Mouse (Mus musculus) ovary, postnatal 10 days (tissue): ENCODE results near the gene Zfp940.
A peak's percentile ranks its signal among the peaks of the same experiment; 100 is the strongest.
"Not testable (repeated sequence)": the region's sequence is repeated elsewhere in the genome, so short reads cannot be mapped to it uniquely, and the experiment has no call there.

ENCODE experiments used
- DNase-seq: peaks from one replicate; pipeline ENCODE4 v3.0.0; 2022; ENCODE audit warnings: low spot score

Gene Zfp940

GRCm38 (mm10) chr7:29853219-29853842, at the start of gene Zfp940:
Gene Zfp940, minus strand, starts transcription at chr7:29853669.
- DNase-seq: peak; percentile 39

DNA sequence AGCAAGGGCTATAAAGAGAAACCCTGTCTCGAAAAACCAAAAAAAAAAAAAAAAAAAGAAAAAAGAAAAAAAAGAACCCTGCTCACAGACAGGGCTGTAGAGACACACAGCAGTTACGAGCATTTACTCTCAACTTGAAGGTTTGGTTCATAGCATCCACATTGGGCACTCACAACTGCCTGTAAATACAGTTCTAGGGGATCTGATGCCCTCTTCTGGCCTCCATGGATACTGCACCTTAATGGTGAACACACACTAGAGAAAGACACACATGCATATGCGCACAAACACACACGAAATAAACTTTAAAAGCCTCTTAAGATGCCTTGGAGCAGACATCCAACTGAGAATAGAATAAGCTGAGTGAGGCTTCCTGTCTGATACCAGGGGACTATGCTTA, 44.9 kb upstream of the Zfp940 start:
- no peak for DNase-seq

GRCm38 (mm10) chr7:29892756-29893155, 39.3 kb upstream of the Zfp940 start:
- no peak for DNase-seq

DNA sequence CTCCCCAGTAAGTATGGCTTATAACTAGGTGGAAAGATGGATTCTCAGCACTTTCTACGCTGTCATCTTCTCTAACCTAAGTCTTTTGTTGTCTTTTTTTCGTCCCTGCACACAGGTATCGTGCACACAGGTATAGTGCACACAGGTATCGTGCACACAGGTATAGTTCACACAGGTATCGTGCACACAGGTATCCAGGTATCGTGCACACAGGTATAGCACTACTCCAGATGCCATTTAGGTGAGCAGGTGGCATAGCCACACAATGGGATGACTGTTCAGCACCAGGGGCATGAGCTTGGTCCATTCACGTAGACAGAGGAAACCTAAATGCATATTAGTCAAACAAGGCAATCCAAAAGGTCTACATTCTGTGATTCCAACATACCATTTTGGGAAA, 37.0 kb upstream of the Zfp940 start:
- DNase-seq: no peak

DNA sequence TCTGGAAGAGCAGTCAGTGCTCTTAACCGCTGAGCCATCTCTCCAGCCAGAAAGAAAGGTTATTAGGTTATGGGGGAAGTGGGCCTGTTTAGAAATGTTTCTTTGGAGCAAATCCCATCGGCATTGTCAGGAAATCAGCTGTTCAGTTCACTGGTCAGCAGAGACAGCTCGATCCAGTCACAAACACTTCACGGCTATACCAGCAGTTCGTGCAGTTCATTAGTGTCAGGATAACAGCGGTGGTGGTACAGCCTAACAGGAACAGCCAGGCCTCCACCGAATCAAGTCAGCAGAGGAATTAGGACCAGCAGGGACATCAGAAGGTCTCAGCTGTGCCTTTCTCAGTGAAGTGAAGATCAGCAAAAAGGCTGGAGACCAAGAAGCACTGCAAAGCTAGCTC, 27.4 kb upstream of the Zfp940 start:
- DNase-seq: no peak

DNA sequence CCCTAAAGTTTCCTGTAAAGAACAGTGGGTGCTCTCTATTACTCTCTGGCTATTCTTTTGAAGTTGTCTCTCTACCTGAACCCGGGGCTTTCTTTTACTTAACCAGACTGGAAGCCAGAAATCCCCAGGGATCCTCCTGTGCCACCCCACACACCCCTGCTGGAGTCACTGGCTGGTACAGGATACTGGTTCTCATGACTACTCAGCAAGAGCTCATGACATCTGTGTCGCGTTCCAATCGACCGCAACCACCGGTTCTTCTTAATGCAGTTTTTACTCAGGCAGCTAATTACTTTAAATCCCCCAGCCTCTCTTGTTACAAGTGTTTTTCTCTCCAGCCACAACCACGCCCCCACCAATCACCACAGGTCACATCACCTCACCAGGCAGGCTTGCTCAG, 26.6 kb upstream of the Zfp940 start:
- DNase-seq: no peak

DNA sequence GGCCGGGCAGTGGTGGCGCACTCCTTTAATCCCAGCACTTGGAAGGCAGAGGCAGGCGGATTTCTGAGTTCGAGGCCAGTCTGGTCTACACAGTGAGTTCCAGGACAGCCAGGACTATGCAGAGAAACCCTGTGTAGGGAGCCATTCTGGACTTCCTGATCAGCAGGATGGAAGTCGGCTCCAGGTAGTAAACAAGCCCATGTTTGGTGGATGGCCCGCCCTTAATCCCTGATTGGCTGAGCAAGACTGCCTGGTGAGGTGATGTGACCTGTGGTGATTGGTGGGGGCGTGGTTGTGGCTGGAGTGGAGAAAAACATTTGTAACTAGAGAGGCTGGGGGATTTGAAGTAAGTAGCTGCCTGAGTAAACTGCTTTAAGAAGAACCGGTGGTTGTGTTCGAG, 24.1 kb upstream of the Zfp940 start:
- DNase-seq: not testable (repeated sequence)

GRCm38 (mm10) chr7:29874256-29874655, 20.8 kb upstream of the Zfp940 start:
- no peak for DNase-seq

DNA sequence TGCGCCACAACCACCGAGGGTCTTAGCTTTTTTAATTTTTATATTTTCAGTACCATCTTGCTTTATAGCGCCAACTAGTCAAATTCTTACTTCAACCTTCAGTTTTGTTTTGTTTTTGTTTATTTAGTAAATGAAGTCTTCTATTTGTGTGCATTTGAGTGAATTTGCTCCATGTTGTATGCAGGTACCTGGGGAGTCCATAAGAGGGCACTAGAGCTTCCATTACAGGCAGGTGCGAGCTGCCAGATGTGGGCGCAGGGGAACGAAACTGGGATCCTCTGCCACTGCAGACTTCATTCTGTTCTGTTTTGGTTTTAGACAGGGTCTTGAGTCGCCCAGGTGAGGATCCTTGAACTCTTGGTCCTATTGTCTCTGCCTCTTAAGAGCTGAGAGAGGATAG, 8.2 kb upstream of the Zfp940 start:
- DNase-seq: no peak

GRCm38 (mm10) chr7:29859532-29860517, 6.4 kb upstream of the Zfp940 start, which contains the start of gene Zfp420:
Gene Zfp420, plus strand, starts transcription at chr7:29859979.
- peak; percentile 48 for DNase-seq

- DNase-seq: no peak
Observed at GRCm38 (mm10) chr7:29852831-29853218, 644 bp downstream of the Zfp940 start.

DNA sequence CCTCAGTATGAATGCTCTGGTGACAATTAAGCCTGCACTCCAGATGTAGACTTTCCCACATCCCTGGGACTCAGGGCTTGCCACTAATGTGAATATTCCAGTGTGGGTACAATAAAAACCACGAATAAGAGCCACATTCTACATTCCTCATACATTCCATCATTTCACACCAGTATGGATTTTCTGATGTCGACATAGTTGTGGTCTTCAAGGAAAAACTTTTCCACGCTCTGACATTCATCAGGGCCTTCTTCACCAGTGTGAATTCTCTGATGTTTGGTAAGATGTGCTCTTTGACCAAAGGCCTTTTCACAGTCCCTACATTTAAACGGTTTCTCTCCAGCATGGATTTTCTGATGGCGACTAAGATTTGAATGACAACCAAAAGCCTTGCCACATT, 8.9 kb downstream of the Zfp940 start:
- no peak for DNase-seq

- no peak for DNase-seq
Observed at GRCm38 (mm10) chr7:29842105-29842504, 11.4 kb downstream of the Zfp940 start.

GRCm38 (mm10) chr7:29839256-29839655, 14.2 kb downstream of the Zfp940 start:
- DNase-seq: no peak

DNA sequence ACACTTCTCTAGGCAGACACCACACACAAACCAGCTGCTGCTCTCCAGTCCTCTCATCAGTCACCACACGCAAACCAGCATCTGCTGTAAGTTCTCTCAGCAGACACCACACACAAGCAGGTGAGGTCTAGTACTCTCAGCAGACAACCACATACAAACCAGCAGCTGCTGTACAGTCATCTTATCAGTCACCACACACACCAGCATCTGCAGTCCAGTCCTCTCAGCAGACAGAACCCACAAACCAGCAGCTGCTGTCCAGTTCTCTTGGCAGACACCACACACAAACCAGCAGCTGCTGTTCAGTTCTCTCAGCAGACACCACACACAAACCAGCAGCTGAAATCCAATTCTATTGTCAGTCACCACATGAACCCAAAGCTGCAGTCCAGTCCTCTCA, 16.7 kb downstream of the Zfp940 start:
- no peak for DNase-seq

GRCm38 (mm10) chr7:29829804-29830203, 23.7 kb downstream of the Zfp940 start:
- DNase-seq: no peak

GRCm38 (mm10) chr7:29828001-29828400, 25.5 kb downstream of the Zfp940 start:
- DNase-seq: no peak

DNA sequence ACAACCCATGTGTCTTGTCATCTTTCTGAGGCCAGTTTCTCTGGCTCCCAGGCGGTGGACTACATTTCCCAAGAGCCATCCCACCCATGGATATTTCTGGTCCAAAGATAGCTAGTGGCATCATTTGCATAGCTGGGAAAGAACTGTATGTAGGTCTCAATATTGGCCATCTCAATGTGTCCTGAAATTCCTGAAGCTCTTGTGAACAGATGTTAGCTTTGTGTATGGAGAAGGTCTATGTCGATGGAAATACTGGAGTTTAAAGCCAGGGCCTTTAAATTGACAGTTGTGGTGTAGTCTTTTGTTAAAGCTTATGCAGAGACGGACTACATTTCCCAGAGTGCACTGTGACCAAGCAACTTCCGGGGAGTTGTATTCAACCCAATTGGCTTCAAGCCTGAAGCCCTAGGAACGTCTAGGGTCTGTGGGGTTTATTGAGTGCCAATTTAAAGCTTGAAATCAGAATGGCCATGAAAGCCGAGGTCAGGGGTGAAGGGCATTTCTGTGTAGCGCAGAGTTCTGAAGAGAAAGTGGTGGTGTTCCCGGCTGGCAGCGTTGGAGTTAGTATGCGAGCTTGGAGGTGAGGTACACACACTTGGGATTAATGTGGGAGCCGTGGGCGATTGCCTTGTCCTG, 34.7 kb downstream of the Zfp940 start:
- DNase-seq: peak; percentile 22

- DNase-seq: peak; percentile 45
Observed at GRCm38 (mm10) chr7:29815910-29816429, 37.5 kb downstream of the Zfp940 start, which contains the start of gene Zfp790. Gene Zfp790, plus strand, starts transcription at chr7:29816114.

- DNase-seq: no peak
Observed at GRCm38 (mm10) chr7:29815061-29815784, 38.2 kb downstream of the Zfp940 start.

- DNase-seq: no peak
Observed at GRCm38 (mm10) chr7:29814381-29814780, 39.1 kb downstream of the Zfp940 start.

GRCm38 (mm10) chr7:29812244-29812643, 41.2 kb downstream of the Zfp940 start:
- no peak for DNase-seq
